Mouse (Mus musculus): Measurements from ENCODE around the gene Inava.
A peak's percentile ranks its signal among the peaks of the same experiment; 100 is the strongest.

Gene Inava

DNA sequence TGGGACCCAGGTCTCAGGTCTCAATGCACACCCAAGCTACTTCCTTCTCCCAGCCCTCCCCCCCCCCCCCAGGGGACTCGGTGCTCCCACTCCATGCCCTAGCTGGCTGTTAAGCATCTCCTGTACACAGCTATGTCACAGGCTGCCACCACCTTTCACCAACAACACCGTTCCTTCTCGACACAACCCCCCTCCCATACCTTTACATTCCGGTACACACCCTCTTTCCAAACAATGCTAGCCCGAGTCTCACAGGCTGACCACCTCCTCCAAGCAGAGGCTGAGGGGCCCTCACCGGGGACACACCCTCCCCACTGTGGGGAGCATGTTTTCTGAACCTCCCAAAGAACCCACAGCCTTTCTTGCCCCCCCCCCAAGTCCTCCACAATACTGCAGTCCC is 2.5 kb downstream of the Inava start:
- DNase-seq (ENCODE audit: low spot score in 2 of 2), result no peak

- no peak for DNase-seq (ENCODE audit: low spot score in 2 of 2)
These were observed 3.9 kb downstream of the Inava start for GRCm38 (mm10) chr1:136230201-136230600.

DNA sequence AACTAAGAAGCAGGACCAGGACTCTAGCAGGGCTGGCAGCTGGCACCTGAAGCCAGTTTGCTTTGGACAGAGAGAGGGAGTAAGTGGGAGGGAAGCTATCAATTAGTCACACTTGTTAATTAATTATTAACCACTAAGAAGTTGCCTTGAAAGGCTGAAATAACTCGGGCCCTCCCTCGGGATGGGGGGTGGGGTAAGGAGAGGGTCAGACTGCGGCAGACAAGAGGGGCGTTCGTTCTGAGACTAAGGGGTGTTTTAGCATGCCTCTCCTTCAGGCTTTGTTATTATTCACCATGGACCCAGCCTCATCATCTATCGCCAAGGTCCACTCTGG is 5.1 kb downstream of the Inava start:
- DNase-seq (ENCODE audit: low spot score in 2 of 2), result no peak

GRCm38 (mm10) chr1:136228328-136229039 is 5.6 kb downstream of the Inava start:
- no peak for DNase-seq (ENCODE audit: low spot score in 2 of 2)

- no peak for DNase-seq (ENCODE audit: low spot score in 2 of 2)
These were observed 6.2 kb downstream of the Inava start for GRCm38 (mm10) chr1:136227870-136228269.

- DNase-seq (ENCODE audit: low spot score in 2 of 2), result no peak
These were observed 7.4 kb downstream of the Inava start for GRCm38 (mm10) chr1:136226626-136227025.

DNA sequence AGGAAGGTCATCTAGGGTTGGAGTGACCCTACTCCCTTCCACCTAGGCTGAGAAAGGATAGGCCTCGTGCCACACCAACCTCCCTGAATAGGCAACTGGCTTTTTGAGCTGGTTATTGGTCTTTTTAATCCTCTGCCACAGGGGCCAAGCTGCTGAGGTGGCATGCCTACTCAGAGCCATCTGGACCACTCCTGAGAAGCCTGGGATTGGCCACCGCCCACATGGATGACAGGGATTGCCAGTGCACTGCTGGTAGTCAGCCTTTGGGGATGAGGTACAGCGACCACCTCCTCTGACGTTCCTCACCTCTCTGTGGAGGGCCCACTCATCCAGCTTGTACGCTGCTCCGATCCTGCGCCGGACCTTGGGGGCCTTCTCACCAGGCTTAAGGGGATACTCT is 8.2 kb downstream of the Inava start:
- DNase-seq (ENCODE audit: low spot score in 2 of 2), result no peak

GRCm38 (mm10) chr1:136223758-136224342 is 10.2 kb downstream of the Inava start:
- DNase-seq (ENCODE audit: low spot score in 2 of 2), result no peak

- DNase-seq (ENCODE audit: low spot score in 2 of 2), result no peak
These were observed 11.7 kb downstream of the Inava start for GRCm38 (mm10) chr1:136222386-136222785.

DNA sequence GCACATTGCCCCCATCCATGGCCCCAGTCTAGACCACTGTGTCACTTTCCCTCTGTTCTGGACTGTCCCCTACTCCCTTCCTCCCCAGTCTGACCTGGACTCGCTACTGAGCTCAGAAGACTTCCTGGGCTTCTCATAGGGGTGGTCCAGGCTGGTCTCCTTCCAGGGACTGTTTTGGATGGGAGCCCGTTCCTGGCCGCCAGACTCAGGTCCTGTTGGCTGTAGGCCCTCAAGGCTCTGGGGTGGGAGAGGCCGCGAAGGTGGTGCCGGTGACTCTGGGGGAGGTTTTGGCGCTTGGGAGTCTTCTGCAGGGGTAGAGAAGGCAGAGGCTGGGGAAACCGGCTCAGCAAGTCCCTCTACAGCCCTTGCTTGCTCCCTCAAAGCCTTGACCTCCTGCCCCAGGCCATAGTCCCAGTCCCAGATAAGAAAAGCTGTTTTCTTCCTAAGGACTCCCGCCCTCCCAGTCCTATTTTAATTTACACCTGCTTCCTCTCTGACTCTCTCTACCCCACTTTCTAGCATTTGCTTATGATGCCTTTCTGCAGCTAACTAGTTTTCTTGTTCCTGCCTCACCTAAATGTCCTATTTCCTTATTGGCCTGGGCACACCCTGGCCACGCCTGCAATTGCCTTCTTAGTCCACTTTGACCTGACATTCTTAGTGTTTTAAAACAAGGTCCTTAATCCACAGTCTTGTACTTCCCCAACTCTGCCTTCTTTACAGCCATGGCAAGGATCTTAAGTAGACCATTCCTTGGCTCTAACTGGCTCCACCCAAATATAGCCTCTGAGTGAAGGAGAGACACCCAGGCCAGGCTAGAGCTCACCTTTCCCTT is 13.8 kb downstream of the Inava start:
- no peak for DNase-seq (ENCODE audit: low spot score in 2 of 2)

GRCm38 (mm10) chr1:136214304-136214703 is 19.8 kb downstream of the Inava start:
- no peak for DNase-seq (ENCODE audit: low spot score in 2 of 2)

DNA sequence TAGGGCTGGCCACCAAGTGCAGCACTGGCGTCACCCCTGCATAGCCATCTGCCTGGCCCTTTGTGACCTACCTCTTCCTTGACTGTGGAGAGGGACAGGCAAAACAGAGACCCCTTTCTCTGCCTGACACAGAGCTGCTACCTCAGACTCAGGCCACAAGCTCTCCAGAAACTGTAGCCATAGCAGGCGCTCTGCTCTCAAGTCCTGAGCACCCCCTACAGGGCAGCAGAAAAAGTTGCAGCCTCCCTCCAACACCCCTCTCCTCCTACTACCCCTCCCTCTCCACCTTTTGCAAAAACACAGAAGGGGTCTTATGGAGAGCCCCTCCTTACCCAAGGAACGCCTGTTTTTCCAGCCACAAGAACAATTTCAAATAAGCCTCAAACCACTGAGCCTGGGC is 21.3 kb downstream of the Inava start, which contains the start of gene Mroh3:
Gene Mroh3, minus strand, starts transcription at position 26 of the 400 bp plus-strand sequence.
- DNase-seq (ENCODE audit: low spot score in 2 of 2), result peak in 1 of 2 experiments; percentile 68

DNA sequence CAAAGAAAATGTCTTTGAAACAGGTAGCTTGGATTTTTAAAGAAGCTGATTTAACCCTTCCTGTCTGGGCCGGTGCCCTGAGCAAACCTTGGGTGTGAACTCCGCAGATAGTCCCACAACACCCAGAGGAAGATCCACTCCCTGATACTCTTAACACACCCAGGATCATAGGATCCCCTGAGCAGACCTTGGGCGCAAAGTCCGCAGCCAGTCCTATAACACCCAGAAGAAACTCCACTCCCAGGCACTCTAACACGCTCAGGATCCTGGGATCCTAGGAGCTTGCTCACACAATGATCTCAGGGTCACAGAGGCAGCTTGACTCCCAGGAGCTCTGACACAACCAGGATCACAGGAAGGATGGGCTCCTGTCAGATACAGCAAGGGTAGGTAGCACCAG is 44.0 kb downstream of the Inava start:
- DNase-seq (ENCODE audit: low spot score in 2 of 2), result no peak

- DNase-seq (ENCODE audit: low spot score in 2 of 2), result no peak
These were observed 54.5 kb downstream of the Inava start for GRCm38 (mm10) chr1:136179511-136180001.

GRCm38 (mm10) chr1:136178741-136179140 is 55.3 kb downstream of the Inava start:
- no peak for DNase-seq (ENCODE audit: low spot score in 2 of 2)

GRCm38 (mm10) chr1:136177085-136177484 is 57.0 kb downstream of the Inava start:
- DNase-seq (ENCODE audit: low spot score in 2 of 2), result no peak

- peak; percentile 30 to 71 for DNase-seq (ENCODE audit: low spot score in 2 of 2)
These were observed 58.9 kb downstream of the Inava start for GRCm38 (mm10) chr1:136175183-136175582.

- DNase-seq (ENCODE audit: low spot score in 2 of 2), result no peak
These were observed 59.9 kb downstream of the Inava start for GRCm38 (mm10) chr1:136174101-136174606.

DNA sequence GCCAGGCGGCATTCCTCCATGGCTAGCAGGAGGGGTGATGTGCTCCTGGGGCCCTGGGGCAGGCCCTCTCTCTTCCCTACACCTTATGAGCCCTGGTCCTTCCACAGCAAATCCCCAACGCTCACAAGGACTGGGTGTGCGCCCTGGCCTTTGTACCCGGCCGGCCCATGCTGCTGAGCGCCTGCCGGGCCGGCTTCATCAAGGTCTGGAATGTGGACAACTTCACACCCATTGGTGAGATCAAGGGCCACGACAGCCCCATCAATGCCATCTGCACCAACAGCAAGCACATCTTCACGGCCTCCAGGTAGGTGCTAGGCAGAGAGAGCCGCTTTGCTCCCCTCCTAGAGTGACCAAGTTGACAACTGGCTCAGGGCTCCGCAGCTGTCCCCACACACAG is 61.4 kb downstream of the Inava start:
- no peak for DNase-seq (ENCODE audit: low spot score in 2 of 2)

DNA sequence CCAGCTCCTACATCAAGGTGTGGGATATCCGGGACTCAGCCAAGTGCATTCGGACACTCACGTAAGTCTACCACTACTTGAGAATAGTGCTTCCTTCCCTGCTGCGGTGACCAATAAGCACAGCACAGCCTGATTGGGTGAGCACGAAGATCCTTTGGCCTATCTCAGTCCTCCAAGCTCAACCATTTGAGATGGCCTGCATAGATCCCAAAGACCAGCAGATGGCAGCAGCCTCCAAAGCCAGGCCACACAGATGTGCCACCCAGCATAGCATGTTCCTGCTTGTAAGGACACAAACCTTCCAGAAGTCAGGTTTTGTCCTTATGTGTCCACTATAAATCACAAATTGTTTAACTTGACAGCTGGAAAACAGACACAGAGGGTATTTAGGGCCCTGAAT is 64.0 kb downstream of the Inava start:
- peak in 1 of 2 experiments; percentile 59 for DNase-seq (ENCODE audit: low spot score in 2 of 2)

- DNase-seq (ENCODE audit: low spot score in 2 of 2), result no peak
These were observed 66.4 kb downstream of the Inava start for GRCm38 (mm10) chr1:136167657-136168056.

DNA sequence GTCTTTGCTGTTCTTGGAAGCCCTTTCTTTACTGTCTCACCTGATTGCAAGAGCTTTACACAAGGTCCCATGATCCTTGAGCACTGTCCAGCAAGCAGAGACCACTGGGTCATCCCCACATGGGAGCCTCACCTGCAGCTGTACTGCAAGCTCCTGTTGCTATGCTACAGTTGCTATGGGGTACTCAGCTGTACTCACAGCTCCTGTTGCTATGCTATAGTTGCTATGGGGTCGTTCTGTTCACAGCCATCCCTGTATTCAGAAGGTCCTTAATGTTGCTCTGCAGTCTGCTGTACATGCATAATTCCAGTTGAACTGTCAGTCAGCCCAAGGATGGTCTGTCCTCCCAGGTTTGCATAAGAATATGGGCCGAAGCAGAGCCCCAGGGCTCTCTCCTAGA is 68.6 kb downstream of the Inava start:
- no peak for DNase-seq (ENCODE audit: low spot score in 2 of 2)
